Mouse (Mus musculus) spleen, adult 10 weeks (tissue): ENCODE measurements around the gene Cd24a. TPM values are rescaled to one million over a fixed set of nuclear protein-coding genes. Genes with fewer than 3 reads are reported as not detected.

Experiments
- polyA plus RNA-seq: library from polyadenylated mRNA; stranded (reverse); fragments of 350-450 nt; fragmentation: Illumina TruSeq; extraction: RNeasy Lipid Tissue Mini Kit (QIAGEN cat#74804); gene quantifications from one replicate; pipeline ENCODE4 v1.2.3, GENCODE M21; 2015; ENCODE audit warnings: low replicate concordance; ENCODE audit not compliant: insufficient read depth

Gene Cd24a
- 714 TPM for polyA plus RNA-seq

GRCm38 (mm10) chr10:43577997-43578331 lies at the start of gene Cd24a:
Gene Cd24a, plus strand, starts transcription at chr10:43578284.

GRCm38 (mm10) chr10:43540442-43541152 lies 37.5 kb upstream of the Cd24a start, which contains the start of gene 1700021F05Rik:
Gene 1700021F05Rik, minus strand, starts transcription at chr10:43540994.

Other genes with a start within 250 kb of the Cd24a start
- 2.6 TPM for gene Bend3, start 99.5 kb upstream of the Cd24a start, polyA plus RNA-seq
- not detected for gene Gm9803, start 54.2 kb upstream of the Cd24a start, polyA plus RNA-seq
- 20.3 TPM for gene 1700021F05Rik, start 37.3 kb upstream of the Cd24a start, polyA plus RNA-seq